Mouse (Mus musculus): Measurements from ENCODE around the gene S100a2. TPM values are rescaled to one million over a fixed set of nuclear protein-coding genes. Genes with fewer than 3 reads are reported as not detected.

Gene S100a2
- polyA plus RNA-seq, 1 experiment from 2014 or later = not detected

DNA sequence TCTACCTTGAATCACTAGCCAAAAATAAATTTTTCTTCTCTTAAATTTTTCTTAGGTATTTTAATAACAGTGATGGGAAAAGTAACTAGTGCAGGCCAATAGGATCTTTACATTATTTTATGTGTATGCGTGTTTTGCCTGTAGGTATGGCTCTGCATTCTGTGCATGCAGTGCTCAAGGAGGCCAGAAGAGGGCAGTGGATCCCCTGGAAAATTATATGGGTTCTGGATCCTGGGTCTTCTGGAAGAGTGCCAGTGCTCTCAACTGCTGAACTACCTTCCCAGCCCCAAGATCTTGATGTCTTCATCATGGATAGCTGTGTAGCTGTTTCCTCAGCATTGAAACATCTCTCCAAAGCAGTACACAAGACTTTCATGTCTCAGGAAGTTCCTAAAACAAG, 7.9 kb upstream of the S100a2 start:
- H3K27ac ChIP-seq (replicated peaks) = no peak overlapping the region
- H3K9ac ChIP-seq (replicated peaks) = no peak overlapping the region
- no peak overlapping the region for H3K4me2 ChIP-seq (replicated peaks)
- no peaks in the 10 kb centered on the region for H3K4me1 ChIP-seq
- no peak for ATAC-seq (ENCODE audit: low FRiP score, low read depth)
- H3K27me3 ChIP-seq = no peaks in the 10 kb centered on the region
- H3K36me3 ChIP-seq = no peaks in the 10 kb centered on the region
- H3K4me3 ChIP-seq = no peak overlapping the region
- H3K9me3 ChIP-seq = no peaks in the 10 kb centered on the region
- 94% methylated on average over 1 of the region's 1 CpGs for WGBS

DNA sequence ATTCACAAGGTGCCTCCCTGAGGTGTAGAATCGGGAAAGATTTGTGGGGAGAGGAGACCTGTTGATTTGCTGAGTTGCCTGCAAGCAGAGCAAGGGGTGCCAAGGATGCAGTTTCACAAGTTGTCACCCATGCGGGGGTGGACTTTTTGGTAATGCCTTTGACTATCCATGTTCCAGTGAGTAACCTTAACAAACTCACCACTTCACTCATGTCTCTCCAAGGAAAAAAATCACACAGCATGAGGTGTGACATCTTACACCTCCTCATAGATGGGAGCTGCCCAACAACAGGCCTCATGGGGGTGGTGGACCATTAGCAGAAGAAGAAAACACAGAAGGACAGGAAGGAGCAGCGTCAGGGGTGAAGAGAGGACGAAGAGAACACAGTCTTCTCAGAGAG, 7.5 kb upstream of the S100a2 start:
- Histone ChIP-seq H3K27ac (replicated peaks) (no peak overlapping the region), H3K36me3 (no peaks in the 10 kb centered on the region)
- WGBS = 86% methylated on average over 4 of the region's 4 CpGs

DNA sequence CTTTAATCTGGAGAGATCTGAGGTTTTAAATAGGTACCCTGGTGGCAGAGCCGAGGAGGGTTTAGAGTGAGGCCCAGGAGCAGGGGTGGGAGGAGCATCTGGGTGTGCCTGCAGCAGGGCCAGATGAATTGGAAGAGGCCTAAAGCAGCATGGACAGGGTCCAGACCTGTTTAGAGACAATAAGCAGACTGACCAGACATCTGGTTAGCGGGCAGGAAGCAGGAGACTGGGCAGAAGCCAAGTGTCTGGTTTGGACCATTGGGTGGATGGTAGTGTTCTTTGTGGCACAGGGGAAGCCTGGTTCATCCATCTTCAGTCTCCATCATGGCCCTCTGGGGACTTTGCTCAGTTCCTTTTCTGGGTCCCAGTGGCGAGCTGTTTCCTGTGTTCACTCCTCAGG, 6.2 kb upstream of the S100a2 start:
- Histone ChIP-seq H3K27me3 (no peaks in the 10 kb centered on the region), H3K9me3 (no peaks in the 10 kb centered on the region), H3K4me1 (no peaks in the 10 kb centered on the region), H3K36me3 (no peaks in the 10 kb centered on the region), H3K9ac (replicated peaks) (no peak overlapping the region), H3K27ac (replicated peaks) (no peak overlapping the region), H3K4me3 (no peak overlapping the region), H3K4me2 (replicated peaks) (no peak overlapping the region)
- 51% methylated on average over 3 of the region's 3 CpGs for WGBS
- ATAC-seq (ENCODE audit: low FRiP score, low read depth) = no peak

More for the DNA sequence above, 7.5 kb upstream of the S100a2 start:
- Histone ChIP-seq H3K9me3 (no peaks in the 10 kb centered on the region), H3K4me3 (no peak overlapping the region), H3K9ac (replicated peaks) (no peak overlapping the region), H3K27me3 (no peaks in the 10 kb centered on the region), H3K4me1 (no peaks in the 10 kb centered on the region), H3K4me2 (replicated peaks) (no peak overlapping the region)
- ATAC-seq (ENCODE audit: low FRiP score, low read depth) = no peak

DNA sequence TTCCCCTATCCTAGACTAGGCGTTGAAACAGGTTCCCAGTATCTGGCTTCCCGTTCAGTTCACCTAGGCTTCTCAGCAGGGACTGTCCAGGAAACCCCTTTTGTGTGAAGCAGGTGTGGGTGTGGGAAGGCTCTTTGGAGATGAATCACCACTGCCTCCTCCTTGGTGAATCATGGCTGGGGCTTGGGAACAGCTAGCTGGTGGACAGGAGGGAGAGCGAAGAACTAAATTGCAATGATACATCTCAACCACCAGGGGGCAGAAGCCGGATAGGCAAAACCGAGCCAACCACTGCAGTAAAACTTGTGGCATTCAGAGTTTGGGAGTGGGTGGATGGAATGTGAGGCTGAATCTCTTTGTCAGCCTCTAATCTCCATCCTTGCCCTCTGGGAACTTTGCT, 4.5 kb upstream of the S100a2 start:
- H3K4me3 ChIP-seq = no peak overlapping the region
- ATAC-seq (ENCODE audit: low FRiP score, low read depth) = no peak; the same call in 1 of the 2 replicates
- H3K4me1 ChIP-seq = no peaks in the 10 kb centered on the region
- H3K27ac ChIP-seq (replicated peaks) = no peak overlapping the region
- no peaks in the 10 kb centered on the region for H3K36me3 ChIP-seq
- H3K9ac ChIP-seq (replicated peaks) = no peak overlapping the region
- no peak overlapping the region for H3K4me2 ChIP-seq (replicated peaks)
- no peaks in the 10 kb centered on the region for H3K9me3 ChIP-seq
- WGBS = 31% methylated on average over 5 of the region's 5 CpGs
- H3K27me3 ChIP-seq = no peaks in the 10 kb centered on the region

DNA sequence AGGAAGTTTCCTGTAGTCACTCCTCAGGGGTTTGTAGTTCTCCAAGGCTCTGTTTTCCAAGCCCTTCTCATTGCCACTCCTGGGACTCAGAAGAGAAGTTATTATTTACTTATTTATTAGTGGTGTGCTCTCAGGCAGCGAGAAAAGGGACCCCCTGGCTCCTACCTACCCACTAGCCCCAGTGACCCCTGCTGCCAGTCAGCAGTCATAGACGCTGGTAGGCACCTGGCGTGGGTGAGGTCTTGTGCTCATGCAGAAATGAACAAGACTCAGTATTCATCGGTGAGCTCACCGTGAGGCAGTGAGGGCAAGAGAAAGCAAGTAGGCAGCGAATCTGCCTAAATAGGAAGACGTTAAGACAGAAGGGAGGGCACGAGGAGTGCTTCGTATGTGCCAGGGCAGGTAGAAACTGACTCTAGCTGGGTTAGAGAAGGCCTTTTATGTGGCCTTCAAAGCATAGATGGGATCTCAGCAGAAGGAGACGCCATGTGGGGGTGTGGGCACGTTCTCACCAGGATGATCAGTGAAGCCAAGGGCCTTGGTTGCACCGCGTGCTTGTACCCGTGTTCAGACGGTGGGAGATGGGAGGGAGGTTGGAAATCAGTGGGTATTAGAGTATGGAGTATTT, 3.9 kb upstream of the S100a2 start:
- WGBS = 86% methylated on average over 15 of the region's 15 CpGs
- Histone ChIP-seq H3K27ac (replicated peaks) (no peak overlapping the region), H3K4me3 (no peak overlapping the region), H3K4me1 (no peaks in the 10 kb centered on the region), H3K9ac (replicated peaks) (no peak overlapping the region), H3K36me3 (no peaks in the 10 kb centered on the region), H3K9me3 (no peaks in the 10 kb centered on the region), H3K4me2 (replicated peaks) (no peak overlapping the region), H3K27me3 (no peaks in the 10 kb centered on the region)
- no peak for ATAC-seq (ENCODE audit: low FRiP score, low read depth)

DNA sequence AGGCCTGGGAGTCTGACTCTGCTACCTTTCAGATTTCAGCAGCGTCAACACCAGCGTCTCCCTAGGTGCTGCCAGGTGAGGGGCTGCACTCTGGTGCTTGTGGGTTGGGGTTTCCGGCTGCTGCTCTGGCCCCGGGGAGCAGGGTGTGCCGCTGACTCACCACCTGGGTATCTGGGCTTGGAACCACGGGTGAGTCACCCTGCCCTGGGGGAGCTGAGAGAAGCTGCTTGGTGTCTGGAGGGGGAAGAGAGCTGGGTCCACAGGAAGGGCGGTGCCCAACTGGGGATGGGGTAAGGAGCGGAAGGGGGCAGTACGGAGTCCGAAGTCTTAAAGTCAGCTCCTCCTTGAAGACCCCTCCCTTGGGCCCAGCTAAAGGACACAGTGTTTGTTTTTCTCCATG, 3.1 kb upstream of the S100a2 start:
- H3K27ac ChIP-seq (replicated peaks) = no peak overlapping the region
- no peak for ATAC-seq (ENCODE audit: low FRiP score, low read depth)
- 75% methylated on average over 10 of the region's 10 CpGs for WGBS
- no peak overlapping the region for H3K9ac ChIP-seq (replicated peaks)
- H3K36me3 ChIP-seq = no peaks in the 10 kb centered on the region
- no peaks in the 10 kb centered on the region for H3K27me3 ChIP-seq
- H3K4me2 ChIP-seq (replicated peaks) = no peak overlapping the region
- H3K4me3 ChIP-seq = no peak overlapping the region
- H3K9me3 ChIP-seq = no peaks in the 10 kb centered on the region
- no peaks in the 10 kb centered on the region for H3K4me1 ChIP-seq

DNA sequence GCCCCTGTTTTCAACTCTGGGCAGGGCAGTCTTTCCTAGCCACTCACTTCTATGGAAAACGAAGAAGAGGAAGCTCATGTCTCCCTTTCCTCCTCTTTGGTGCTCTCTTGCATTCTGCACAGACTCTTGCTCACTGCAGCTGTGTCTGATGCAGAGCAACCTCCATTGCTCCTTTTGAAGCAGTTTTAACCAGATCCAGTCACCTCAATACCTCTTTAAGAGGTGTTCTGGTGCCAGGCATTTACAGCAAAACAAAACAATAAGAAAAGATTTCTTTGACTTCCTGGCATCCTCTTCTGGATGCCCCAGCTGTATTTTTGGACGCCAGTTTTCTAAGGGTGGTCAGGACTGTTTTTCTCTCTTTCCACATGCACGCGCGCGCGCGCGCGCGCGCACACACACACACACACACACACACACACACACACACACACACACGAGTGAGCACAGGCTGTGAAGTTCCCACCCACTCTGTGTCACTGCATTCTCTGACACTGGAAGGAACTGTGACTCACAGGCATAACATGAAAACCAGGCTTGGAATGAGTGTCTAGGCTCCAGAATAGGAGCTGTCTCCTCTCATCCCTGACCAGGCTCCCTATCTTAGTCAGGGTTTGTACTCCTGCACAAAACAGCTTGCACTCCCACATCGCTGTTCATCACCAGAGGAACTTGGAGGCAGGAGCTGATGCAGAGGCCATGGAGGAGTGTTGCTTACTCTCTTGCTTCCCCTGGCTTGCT, 2.5 kb upstream of the S100a2 start:
- H3K4me2 ChIP-seq (replicated peaks) = no peak overlapping the region
- WGBS = 89% methylated on average over 14 of the region's 14 CpGs
- no peak for ATAC-seq (ENCODE audit: low FRiP score, low read depth)
- no peak overlapping the region for H3K4me3 ChIP-seq
- H3K9ac ChIP-seq (replicated peaks) = no peak overlapping the region
- no peak overlapping the region for H3K27ac ChIP-seq (replicated peaks)
- no peaks in the 10 kb centered on the region for H3K27me3 ChIP-seq
- H3K9me3 ChIP-seq = no peaks in the 10 kb centered on the region
- H3K36me3 ChIP-seq = no peaks in the 10 kb centered on the region
- H3K4me1 ChIP-seq = no peaks in the 10 kb centered on the region

DNA sequence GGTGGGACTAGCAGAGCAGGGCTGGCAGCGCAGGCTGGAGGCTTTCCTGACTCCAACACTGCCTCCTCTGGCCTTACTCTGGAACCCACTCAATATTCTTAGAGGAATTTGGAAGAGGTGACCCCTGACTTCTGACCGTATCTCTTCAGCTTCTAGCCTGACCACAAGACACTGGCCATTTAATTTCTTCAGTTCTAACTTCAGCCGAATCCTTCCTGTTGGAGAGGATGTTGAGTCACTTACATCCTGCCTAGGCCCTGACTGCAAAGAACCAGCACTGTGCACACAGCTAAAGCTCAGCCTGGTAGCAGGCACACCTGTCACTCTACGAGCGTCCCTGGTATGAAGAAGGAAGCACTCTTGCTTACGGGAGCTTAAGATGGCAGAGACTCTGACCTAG, 657 bp upstream of the S100a2 start:
- ATAC-seq (ENCODE audit: low FRiP score, low read depth) = no peak
- Histone ChIP-seq H3K27me3 (no peaks in the 10 kb centered on the region), H3K4me3 (no peak overlapping the region), H3K4me2 (replicated peaks) (no peak overlapping the region), H3K9me3 (no peaks in the 10 kb centered on the region), H3K27ac (replicated peaks) (no peak overlapping the region), H3K4me1 (no peaks in the 10 kb centered on the region), H3K9ac (replicated peaks) (no peak overlapping the region), H3K36me3 (no peaks in the 10 kb centered on the region)
- 83% methylated on average over 6 of the region's 6 CpGs for WGBS

DNA sequence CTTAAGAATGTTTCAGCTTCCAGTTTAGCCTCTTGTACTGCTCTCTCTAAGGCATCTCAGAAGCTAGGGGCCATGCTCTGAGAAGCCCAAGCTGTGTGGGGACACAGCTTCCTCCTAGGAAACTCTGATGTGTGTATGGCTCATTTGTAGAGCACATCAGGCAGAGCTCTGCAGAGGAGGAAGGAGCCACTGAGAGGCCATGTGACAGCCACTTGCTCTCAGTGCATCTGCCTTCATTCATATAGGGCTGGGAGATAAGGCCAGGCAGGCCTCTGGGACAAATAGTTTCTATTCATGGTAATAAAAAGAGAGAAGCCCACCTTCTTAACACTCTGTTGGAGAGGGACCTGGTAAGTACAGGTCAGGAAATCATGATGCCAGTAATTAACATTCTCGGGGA, 4.4 kb downstream of the S100a2 start:
- Histone ChIP-seq H3K9ac (replicated peaks) (no peak overlapping the region), H3K4me3 (no peak overlapping the region), H3K9me3 (no peaks in the 10 kb centered on the region), H3K36me3 (no peaks in the 10 kb centered on the region), H3K27ac (replicated peaks) (no peak overlapping the region), H3K4me1 (no peaks in the 10 kb centered on the region), H3K27me3 (no peaks in the 10 kb centered on the region), H3K4me2 (replicated peaks) (no peak overlapping the region)
- WGBS = 91% methylated on average over 1 of the region's 1 CpGs
- ATAC-seq (ENCODE audit: low FRiP score, low read depth) = no peak

DNA sequence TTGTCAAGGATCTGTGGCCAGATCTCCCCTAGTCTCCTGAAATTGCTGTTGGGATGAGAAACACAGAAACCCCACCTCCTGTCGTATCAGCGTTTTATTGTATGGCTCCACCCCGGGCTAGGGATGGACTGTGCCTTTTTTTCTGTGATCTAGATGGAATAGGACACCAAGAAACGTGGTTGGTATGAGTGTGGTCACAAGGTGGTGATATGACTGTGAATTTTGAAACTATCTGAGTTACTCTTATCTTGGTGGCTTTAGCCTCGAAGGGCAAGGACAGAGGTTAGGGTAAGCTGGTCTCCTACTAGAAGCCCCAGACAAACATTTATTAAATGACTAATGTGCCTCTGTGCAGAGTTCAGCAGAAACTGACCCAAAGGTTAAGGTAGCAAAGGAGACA, 5.5 kb downstream of the S100a2 start:
- H3K27me3 ChIP-seq = no peaks in the 10 kb centered on the region
- no peak overlapping the region for H3K9ac ChIP-seq (replicated peaks)
- H3K27ac ChIP-seq (replicated peaks) = no peak overlapping the region
- ATAC-seq (ENCODE audit: low FRiP score, low read depth) = no peak
- no peaks in the 10 kb centered on the region for H3K36me3 ChIP-seq
- no peak overlapping the region for H3K4me2 ChIP-seq (replicated peaks)
- H3K4me3 ChIP-seq = no peak overlapping the region
- no peaks in the 10 kb centered on the region for H3K4me1 ChIP-seq
- 82% methylated on average over 5 of the region's 5 CpGs for WGBS
- H3K9me3 ChIP-seq = no peaks in the 10 kb centered on the region

DNA sequence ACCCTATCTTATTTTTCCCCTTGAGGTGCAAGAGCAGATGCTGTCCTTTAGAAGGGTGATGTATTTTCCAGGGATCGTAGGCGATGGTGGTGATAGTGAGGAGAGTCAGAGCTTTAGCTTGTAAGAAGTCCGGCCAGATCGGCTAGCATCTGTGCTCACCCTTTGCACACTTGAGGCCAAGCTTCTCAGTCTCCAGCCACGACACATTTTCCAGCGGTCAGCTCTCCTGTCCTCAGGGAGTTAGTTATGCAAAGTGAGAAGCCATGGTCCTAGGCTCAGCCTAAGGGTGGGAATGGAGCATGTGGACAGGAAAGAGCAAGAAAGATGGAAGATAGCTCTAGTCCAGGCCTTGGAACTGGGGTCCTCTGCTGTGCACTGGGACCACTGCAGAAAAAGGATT, 6.8 kb downstream of the S100a2 start:
- no peaks in the 10 kb centered on the region for H3K27me3 ChIP-seq
- ATAC-seq (ENCODE audit: low FRiP score, low read depth) = no peak
- no peak overlapping the region for H3K4me3 ChIP-seq
- no peak overlapping the region for H3K9ac ChIP-seq (replicated peaks)
- H3K36me3 ChIP-seq = no peaks in the 10 kb centered on the region
- no peaks in the 10 kb centered on the region for H3K9me3 ChIP-seq
- H3K4me2 ChIP-seq (replicated peaks) = no peak overlapping the region
- no peaks in the 10 kb centered on the region for H3K4me1 ChIP-seq
- WGBS = 91% methylated on average over 6 of the region's 6 CpGs
- no peak overlapping the region for H3K27ac ChIP-seq (replicated peaks)

DNA sequence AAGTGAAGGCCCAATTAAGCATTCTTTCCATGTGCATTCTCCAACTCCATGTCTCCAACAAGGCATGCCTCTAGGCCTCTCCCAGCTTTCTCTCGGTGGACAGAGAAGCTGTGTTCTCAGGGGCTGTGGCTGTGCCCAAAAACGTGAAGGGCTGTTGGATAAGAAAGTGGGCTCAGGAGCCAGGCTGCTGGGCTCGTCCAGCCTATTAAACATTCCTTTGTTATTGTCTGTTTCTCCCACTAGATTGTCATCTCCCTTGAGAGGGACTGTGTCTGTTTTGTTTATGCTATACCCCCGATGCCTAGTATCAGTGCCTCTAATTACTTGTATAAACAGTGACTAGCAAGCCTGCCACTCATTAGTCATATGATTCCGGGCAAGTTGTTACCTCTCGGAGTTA, 7.7 kb downstream of the S100a2 start:
- 60% methylated on average over 6 of the region's 6 CpGs for WGBS
- H3K9me3 ChIP-seq = no peaks in the 10 kb centered on the region
- H3K4me3 ChIP-seq = no peak overlapping the region
- H3K27ac ChIP-seq (replicated peaks) = no peak overlapping the region
- H3K4me2 ChIP-seq (replicated peaks) = no peak overlapping the region
- no peak for ATAC-seq (ENCODE audit: low FRiP score, low read depth)
- no peak overlapping the region for H3K9ac ChIP-seq (replicated peaks)
- H3K36me3 ChIP-seq = no peaks in the 10 kb centered on the region
- H3K27me3 ChIP-seq = no peaks in the 10 kb centered on the region
- H3K4me1 ChIP-seq = no peaks in the 10 kb centered on the region

DNA sequence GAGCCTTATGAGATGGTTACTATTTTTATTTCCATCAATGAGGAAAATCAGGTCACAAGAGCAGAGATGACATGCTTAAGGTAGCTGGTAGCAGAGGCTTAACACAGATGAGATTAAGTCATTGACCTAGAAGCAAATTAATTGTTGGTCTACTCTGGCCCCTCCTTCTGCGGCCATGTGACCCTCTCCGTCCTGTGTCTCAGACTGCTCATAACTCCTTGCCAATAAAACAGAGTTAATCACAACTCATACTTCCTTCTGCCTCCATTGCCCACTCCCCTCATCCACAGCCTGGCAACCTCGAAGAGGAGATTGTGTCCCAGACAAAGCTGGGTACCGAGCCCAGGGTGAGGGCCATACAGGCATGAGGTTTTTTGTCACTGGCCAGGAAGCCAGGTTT, 8.2 kb downstream of the S100a2 start:
- Histone ChIP-seq H3K4me2 (replicated peaks) (no peak overlapping the region), H3K27ac (replicated peaks) (no peak overlapping the region), H3K9me3 (no peaks in the 10 kb centered on the region), H3K4me1 (no peaks in the 10 kb centered on the region), H3K36me3 (no peaks in the 10 kb centered on the region), H3K27me3 (no peaks in the 10 kb centered on the region), H3K9ac (replicated peaks) (no peak overlapping the region), H3K4me3 (no peak overlapping the region)
- WGBS = 81% methylated on average over 4 of the region's 4 CpGs
- no peak for ATAC-seq (ENCODE audit: low FRiP score, low read depth)

All from midbrain, embryonic 12.5 days (tissue).